Mouse (Mus musculus): ENCODE results near the gene Olfr350.

The Olfr350 gene

GRCm38 (mm10) chr2:36846010-36846409 lies at the start of gene Olfr350:
TSS of gene Olfr350 (plus strand) at chr2:36846310.
- no peak for DNase-seq (ENCODE audit: low spot score)

- DNase-seq (ENCODE audit: low spot score) = no peak
These were observed 29.2 kb upstream of the Olfr350 start, which contains the start of gene Olfr3 for GRCm38 (mm10) chr2:36816932-36817331. TSS of gene Olfr3 (minus strand) at chr2:36817032.

- DNase-seq (ENCODE audit: low spot score) = no peak
These were observed 16.4 kb downstream of the Olfr350 start, which contains the start of gene Olfr351 for GRCm38 (mm10) chr2:36862560-36862959. TSS of gene Olfr351 (minus strand) at chr2:36862660.

DNA sequence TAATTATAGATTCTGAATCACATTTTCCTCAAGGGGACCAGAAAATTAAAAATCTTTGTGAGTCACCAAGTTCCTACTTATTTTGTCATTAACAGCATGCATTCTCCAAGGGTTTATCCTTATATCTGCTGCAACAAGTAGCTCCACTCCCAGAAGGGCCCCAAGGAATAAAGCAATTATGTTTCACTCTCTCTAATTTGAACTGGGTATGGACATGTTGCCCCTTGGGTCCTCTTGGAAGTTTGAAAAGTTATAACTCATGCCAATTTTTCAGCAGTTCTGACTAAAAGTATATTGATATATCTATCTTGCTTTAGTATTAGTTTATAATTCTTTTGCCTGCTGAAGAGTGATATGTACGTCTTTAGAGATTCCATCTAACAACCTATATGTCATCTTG lies 22.1 kb downstream of the Olfr350 start, which contains the start of gene Olfr352:
Olfr352 (plus strand) TSS at position 301 of the 400 bp plus-strand sequence.
- no peak for DNase-seq (ENCODE audit: low spot score)

GRCm38 (mm10) chr2:36892836-36893235 lies 46.7 kb downstream of the Olfr350 start, which contains the start of gene Olfr353:
TSS of gene Olfr353 (minus strand) at chr2:36892936.
- DNase-seq (ENCODE audit: low spot score) = no peak

DNA sequence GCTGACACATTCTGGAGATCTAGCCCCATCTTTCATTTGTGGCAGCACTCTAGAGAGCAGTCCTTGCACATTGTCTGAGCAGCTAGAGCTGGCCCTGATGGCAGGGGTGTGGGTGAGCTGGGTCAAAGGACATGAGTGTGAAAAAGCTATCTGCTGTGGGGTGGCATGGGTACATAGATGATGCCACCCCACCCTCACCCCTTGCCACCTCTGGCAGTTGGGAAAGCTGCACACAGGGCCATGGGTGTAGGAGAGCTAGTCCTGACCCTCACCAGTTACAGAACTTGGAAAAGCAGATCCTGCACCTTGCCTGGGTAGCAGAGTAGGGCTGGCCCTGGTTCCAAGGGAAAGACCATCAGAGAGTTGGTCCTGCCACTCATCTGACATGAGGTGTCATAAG lies 51.0 kb downstream of the Olfr350 start:
- DNase-seq (ENCODE audit: low spot score) = no peak
